Mouse (Mus musculus) liver, adult 2 months (tissue): ENCODE results near the gene Whamm.

Experiments used
- CTCF ChIP-seq: fragments of 200-500 bp; IDR thresholded peaks from 2 replicates; pipeline ENCODE4 v1.5.1; 2011; ENCODE audit warnings: low read depth, low read length, control low read depth
- POLR2A ChIP-seq: fragments of 200-500 bp; IDR thresholded peaks from 2 replicates; pipeline ENCODE4 v1.6.1; 2011; ENCODE audit warnings: low read length, control low read depth; ENCODE audit not compliant: insufficient read depth; ENCODE audit errors: extremely low read depth

DNA sequence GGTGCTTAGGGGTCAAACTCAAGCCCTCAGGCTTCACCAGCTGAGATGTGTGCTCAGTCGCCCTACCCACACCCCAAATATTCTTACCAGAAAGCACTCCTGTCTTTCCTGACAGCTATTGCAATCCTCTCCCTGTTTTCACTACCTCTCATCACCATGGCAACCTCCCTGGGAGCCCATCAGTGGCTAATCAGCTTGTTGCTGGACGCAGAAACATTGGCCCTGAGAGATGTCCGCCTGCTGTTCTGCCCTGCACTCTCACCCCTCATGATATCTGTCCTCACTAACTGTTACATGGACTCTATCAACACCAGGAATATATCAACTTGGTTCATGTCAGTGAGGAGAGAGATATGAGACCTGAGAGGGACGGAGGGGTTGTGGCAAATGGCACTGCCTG lies 17.5 kb upstream of the Whamm start:
- TF ChIP-seq CTCF (no peak), POLR2A (no peak)
